Mouse (Mus musculus): ENCODE data around the gene Gar1. TPM values are rescaled to one million over a fixed set of nuclear protein-coding genes. Genes with fewer than 3 reads are reported as not detected.

The Gar1 gene
- polyA plus RNA-seq, 1 experiment from 2014 or later, result 44.5 TPM

GRCm38 (mm10) chr3:129845868-129846267 is 14.7 kb upstream of the Gar1 start:
- Histone ChIP-seq H3K4me2 (ENCODE audit: low read depth, low read length) (no peak overlapping the region), H3K27ac (replicated peaks; ENCODE audit: low read depth, low read length) (no peak overlapping the region), H3K9me3 (replicated peaks; ENCODE audit: control insufficient read depth, low read length) (no peaks in the 10 kb centered on the region), H3K9ac (replicated peaks; ENCODE audit: low read length) (no peak overlapping the region), H3K4me1 (ENCODE audit: control insufficient read depth, insufficient read depth, low read length) (no peaks in the 10 kb centered on the region), H3K36me3 (replicated peaks; ENCODE audit: control insufficient read depth, insufficient read depth, low read depth, low read length) (no peaks in the 10 kb centered on the region), H3K27me3 (ENCODE audit: control insufficient read depth, insufficient read depth, low read length) (no peaks in the 10 kb centered on the region), H3K4me3 (ENCODE audit: low read depth, low read length) (no peak overlapping the region)
- ATAC-seq (replicated peaks; ENCODE audit: insufficient number of reproducible peaks, low FRiP score, low TSS enrichment, low read depth) (no peak), DNase-seq (ENCODE audit: low spot score) (no peak)
- 83% methylated on average over 2 of the region's 2 CpGs for WGBS

- Histone ChIP-seq H3K27ac (replicated peaks; ENCODE audit: low read depth, low read length) (no peak overlapping the region), H3K4me3 (ENCODE audit: low read depth, low read length) (no peak overlapping the region), H3K9me3 (replicated peaks; ENCODE audit: control insufficient read depth, low read length) (no peaks in the 10 kb centered on the region), H3K9ac (replicated peaks; ENCODE audit: low read length) (no peak overlapping the region), H3K4me2 (ENCODE audit: low read depth, low read length) (no peak overlapping the region), H3K36me3 (replicated peaks; ENCODE audit: control insufficient read depth, insufficient read depth, low read depth, low read length) (no peaks in the 10 kb centered on the region), H3K27me3 (ENCODE audit: control insufficient read depth, insufficient read depth, low read length) (no peaks in the 10 kb centered on the region), H3K4me1 (ENCODE audit: control insufficient read depth, insufficient read depth, low read length) (no peaks in the 10 kb centered on the region)
- WGBS, result 49% methylated on average over 7 of the region's 7 CpGs
- ATAC-seq (replicated peaks; ENCODE audit: insufficient number of reproducible peaks, low FRiP score, low TSS enrichment, low read depth) (no peak), DNase-seq (ENCODE audit: low spot score) (no peak)
Observed at GRCm38 (mm10) chr3:129838017-129838416, 6.8 kb upstream of the Gar1 start.

DNA sequence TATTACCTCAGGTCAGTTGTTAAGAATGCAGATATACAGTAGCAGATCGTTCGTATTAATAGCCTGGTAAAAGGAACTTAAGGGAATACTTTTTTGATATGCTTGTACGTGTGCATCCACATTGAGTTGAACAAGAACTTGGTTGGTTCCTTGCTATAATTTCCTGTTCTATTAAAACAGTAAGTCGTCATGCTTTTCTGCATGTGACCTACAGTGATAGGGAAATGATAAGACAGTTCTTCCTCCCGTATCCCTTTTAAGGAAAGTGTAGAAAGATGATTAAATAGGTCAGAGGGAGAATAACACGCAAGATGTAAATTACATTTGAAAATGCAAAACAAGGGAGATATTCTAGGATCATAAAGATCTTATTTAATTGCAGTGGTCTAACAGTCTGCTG is 5.8 kb upstream of the Gar1 start:
- no peak for ATAC-seq (replicated peaks; ENCODE audit: insufficient number of reproducible peaks, low FRiP score, low TSS enrichment, low read depth)
- H3K27me3 ChIP-seq (ENCODE audit: control insufficient read depth, insufficient read depth, low read length), result no peaks in the 10 kb centered on the region
- H3K4me1 ChIP-seq (ENCODE audit: control insufficient read depth, insufficient read depth, low read length), result no peaks in the 10 kb centered on the region
- no peak overlapping the region for H3K9ac ChIP-seq (replicated peaks; ENCODE audit: low read length)
- 88% methylated on average over 6 of the region's 6 CpGs for WGBS
- no peaks in the 10 kb centered on the region for H3K9me3 ChIP-seq (replicated peaks; ENCODE audit: control insufficient read depth, low read length)
- no peak overlapping the region for H3K4me2 ChIP-seq (ENCODE audit: low read depth, low read length)
- no peak overlapping the region for H3K27ac ChIP-seq (replicated peaks; ENCODE audit: low read depth, low read length)
- no peaks in the 10 kb centered on the region for H3K36me3 ChIP-seq (replicated peaks; ENCODE audit: control insufficient read depth, insufficient read depth, low read depth, low read length)
- DNase-seq (ENCODE audit: low spot score), result no peak
- H3K4me3 ChIP-seq (ENCODE audit: low read depth, low read length), result no peak overlapping the region

DNA sequence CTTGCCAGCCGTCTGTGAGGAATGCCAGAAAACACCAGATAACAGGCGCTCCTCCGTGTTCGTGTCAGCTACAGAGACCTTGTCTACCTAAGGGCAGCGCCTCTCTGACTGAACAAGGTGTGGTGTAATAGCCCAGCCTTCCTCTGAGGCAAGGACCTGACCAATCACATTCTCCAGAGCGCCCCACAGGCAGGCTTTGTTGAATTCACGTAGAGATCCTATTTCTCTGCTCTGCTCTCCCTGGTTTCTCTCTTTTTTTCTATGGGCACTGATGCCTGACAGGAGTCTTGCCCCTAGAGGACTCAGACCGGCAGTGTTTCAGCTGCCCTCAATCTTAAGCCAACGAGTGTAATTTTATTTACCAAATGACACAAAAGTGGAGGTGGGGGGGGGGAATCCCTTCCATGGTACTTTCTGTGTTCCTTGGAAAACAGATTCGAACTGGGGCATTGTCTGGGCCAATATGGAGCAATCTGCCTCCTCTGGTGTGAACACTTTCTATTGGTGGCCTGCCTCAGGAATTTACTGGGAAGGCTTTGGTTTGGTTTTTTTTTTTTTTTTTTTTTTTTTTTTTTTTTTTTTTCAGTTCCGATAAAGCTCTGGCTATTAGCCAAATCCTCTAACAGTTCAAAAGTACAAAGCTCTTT is 5.0 kb upstream of the Gar1 start:
- Histone ChIP-seq H3K4me2 (ENCODE audit: low read depth, low read length) (no peak overlapping the region), H3K27ac (replicated peaks; ENCODE audit: low read depth, low read length) (no peak overlapping the region), H3K9ac (replicated peaks; ENCODE audit: low read length) (no peak overlapping the region), H3K4me3 (ENCODE audit: low read depth, low read length) (no peak overlapping the region), H3K27me3 (ENCODE audit: control insufficient read depth, insufficient read depth, low read length) (no peaks in the 10 kb centered on the region), H3K9me3 (replicated peaks; ENCODE audit: control insufficient read depth, low read length) (no peaks in the 10 kb centered on the region), H3K36me3 (replicated peaks; ENCODE audit: control insufficient read depth, insufficient read depth, low read depth, low read length) (no peaks in the 10 kb centered on the region), H3K4me1 (ENCODE audit: control insufficient read depth, insufficient read depth, low read length) (no peaks in the 10 kb centered on the region)
- DNase-seq (ENCODE audit: low spot score), result peak; percentile 61
- WGBS, result 17% methylated on average over 11 of the region's 11 CpGs
- ATAC-seq (replicated peaks; ENCODE audit: insufficient number of reproducible peaks, low FRiP score, low TSS enrichment, low read depth), result no peak

DNA sequence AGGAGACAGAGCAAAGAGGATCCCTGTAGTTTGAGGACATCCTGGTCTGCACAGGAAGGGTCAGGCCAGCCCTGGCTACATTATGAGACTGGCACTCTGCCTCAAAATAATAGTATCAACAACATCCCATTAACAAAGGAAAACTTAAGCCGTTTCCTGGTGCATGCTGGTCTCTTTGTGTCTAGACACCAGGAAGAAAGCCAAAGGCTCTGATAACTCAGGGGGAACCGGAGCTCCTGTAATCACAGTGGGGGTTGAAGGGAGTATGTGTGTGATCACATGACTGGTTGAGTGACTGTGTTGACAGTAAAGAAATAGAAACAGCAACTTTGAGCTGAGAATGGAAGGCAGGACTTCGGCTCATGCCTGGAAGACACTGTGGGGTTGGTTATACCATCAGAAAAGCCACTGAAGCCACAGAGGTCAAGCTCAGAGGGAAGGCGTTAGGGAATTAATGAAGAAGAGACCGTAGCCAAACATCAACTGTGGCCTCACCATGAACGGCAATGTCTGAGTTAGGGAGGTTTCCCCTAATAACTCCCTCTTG is 4.3 kb upstream of the Gar1 start, which contains the start of gene Cfi:
TSS of gene Cfi (plus strand) at position 497 of the 547 bp plus-strand sequence.
- Histone ChIP-seq H3K4me2 (ENCODE audit: low read depth, low read length) (no peak within 1 kb of the TSS), H3K4me3 (ENCODE audit: low read depth, low read length) (no peak within 1 kb of the TSS), H3K27me3 (ENCODE audit: control insufficient read depth, insufficient read depth, low read length) (no peaks in the 10 kb centered on the region), H3K36me3 (replicated peaks; ENCODE audit: control insufficient read depth, insufficient read depth, low read depth, low read length) (no peaks in the 10 kb centered on the region), H3K4me1 (ENCODE audit: control insufficient read depth, insufficient read depth, low read length) (no peaks in the 10 kb centered on the region), H3K9me3 (replicated peaks; ENCODE audit: control insufficient read depth, low read length) (no peaks in the 10 kb centered on the region), H3K27ac (replicated peaks; ENCODE audit: low read depth, low read length) (no peak within 1 kb of the TSS), H3K9ac (replicated peaks; ENCODE audit: low read length) (no peak within 1 kb of the TSS)
- no peak for ATAC-seq (replicated peaks; ENCODE audit: insufficient number of reproducible peaks, low FRiP score, low TSS enrichment, low read depth)
- DNase-seq (ENCODE audit: low spot score), result no peak
- 68% methylated on average over 6 of the region's 6 CpGs for WGBS

DNA sequence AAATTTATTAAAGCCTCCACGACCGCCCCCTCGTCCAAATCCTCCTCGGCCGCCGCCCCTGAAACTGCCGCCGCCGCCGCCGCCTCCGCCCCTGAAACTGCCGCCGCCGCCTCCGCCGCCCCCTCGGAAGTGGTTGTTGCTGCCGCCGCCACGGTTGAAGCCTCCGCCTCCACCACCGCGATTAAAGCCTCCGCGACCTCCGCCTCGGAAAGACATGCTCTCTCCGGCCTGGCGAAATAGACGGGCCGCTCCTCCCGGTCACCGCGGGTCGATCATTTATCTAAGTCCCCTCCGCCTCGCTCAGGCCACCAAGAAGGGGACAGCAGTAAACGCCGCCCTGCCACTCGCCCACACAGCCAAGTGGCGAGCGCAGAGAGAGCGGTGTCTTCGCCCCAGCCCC is 570 bp downstream of the Gar1 start:
- under 1% methylated on average over 41 of the region's 45 CpGs for WGBS
- H3K9me3 ChIP-seq (replicated peaks; ENCODE audit: control insufficient read depth, low read length), result no peaks in the 10 kb centered on the region
- no peaks in the 10 kb centered on the region for H3K27me3 ChIP-seq (ENCODE audit: control insufficient read depth, insufficient read depth, low read length)
- peak overlapping the region; percentile 79 for H3K27ac ChIP-seq (replicated peaks; ENCODE audit: low read depth, low read length)
- H3K4me3 ChIP-seq (ENCODE audit: low read depth, low read length), result peak overlapping the region; percentile 93
- peak overlapping the region; percentile 52 for H3K4me2 ChIP-seq (ENCODE audit: low read depth, low read length)
- H3K4me1 ChIP-seq (ENCODE audit: control insufficient read depth, insufficient read depth, low read length), result 0 out of 2 replicates have a peak, but pooled peaks cover 4% of the 10 kb centered on the region
- peak overlapping the region; percentile 88 for H3K9ac ChIP-seq (replicated peaks; ENCODE audit: low read length)
- peak; percentile 11 for DNase-seq (ENCODE audit: low spot score)
- ATAC-seq (replicated peaks; ENCODE audit: insufficient number of reproducible peaks, low FRiP score, low TSS enrichment, low read depth), result no peak
- H3K36me3 ChIP-seq (replicated peaks; ENCODE audit: control insufficient read depth, insufficient read depth, low read depth, low read length), result no peaks in the 10 kb centered on the region; the same call in 1 of the 2 replicates

- WGBS, result 95% methylated on average over 5 of the region's 5 CpGs
- Histone ChIP-seq H3K27me3 (ENCODE audit: control insufficient read depth, insufficient read depth, low read length) (no peaks in the 10 kb centered on the region), H3K4me2 (ENCODE audit: low read depth, low read length) (no peak overlapping the region), H3K9me3 (replicated peaks; ENCODE audit: control insufficient read depth, low read length) (no peaks in the 10 kb centered on the region), H3K4me3 (ENCODE audit: low read depth, low read length) (no peak overlapping the region), H3K27ac (replicated peaks; ENCODE audit: low read depth, low read length) (no peak overlapping the region), H3K36me3 (replicated peaks; ENCODE audit: control insufficient read depth, insufficient read depth, low read depth, low read length) (peaks cover 2% of the 10 kb centered on the region; the same call in 1 of the 2 replicates), H3K9ac (replicated peaks; ENCODE audit: low read length) (no peak overlapping the region), H3K4me1 (ENCODE audit: control insufficient read depth, insufficient read depth, low read length) (0 out of 2 replicates have a peak, but pooled peaks cover 4% of the 10 kb centered on the region)
- DNase-seq (ENCODE audit: low spot score) (no peak), ATAC-seq (replicated peaks; ENCODE audit: insufficient number of reproducible peaks, low FRiP score, low TSS enrichment, low read depth) (no peak)
Observed at GRCm38 (mm10) chr3:129827691-129828090, 3.5 kb downstream of the Gar1 start.

DNA sequence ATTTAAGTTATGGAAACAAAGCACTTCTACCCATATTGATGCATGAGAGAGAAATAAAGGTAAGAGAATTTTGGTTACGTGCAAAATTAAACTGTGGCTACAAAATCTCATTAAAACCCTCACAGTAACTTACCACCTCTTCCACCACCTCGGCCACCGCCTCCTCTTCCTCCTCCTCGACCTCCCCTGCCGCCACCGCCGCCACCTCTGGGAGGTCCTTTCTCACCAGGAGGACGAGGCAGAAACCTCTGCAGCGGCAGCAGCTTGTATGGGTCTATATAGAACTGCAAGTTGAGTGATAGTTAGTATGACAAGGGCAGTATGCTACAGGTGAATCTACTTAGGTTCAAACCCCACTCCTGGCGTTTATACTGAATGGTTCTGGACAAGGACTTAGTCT is 4.5 kb downstream of the Gar1 start:
- Histone ChIP-seq H3K9ac (replicated peaks; ENCODE audit: low read length) (no peak overlapping the region), H3K27ac (replicated peaks; ENCODE audit: low read depth, low read length) (no peak overlapping the region), H3K4me1 (ENCODE audit: control insufficient read depth, insufficient read depth, low read length) (0 out of 2 replicates have a peak, but pooled peaks cover 4% of the 10 kb centered on the region), H3K4me3 (ENCODE audit: low read depth, low read length) (no peak overlapping the region), H3K36me3 (replicated peaks; ENCODE audit: control insufficient read depth, insufficient read depth, low read depth, low read length) (peaks cover 2% of the 10 kb centered on the region; the same call in 1 of the 2 replicates), H3K27me3 (ENCODE audit: control insufficient read depth, insufficient read depth, low read length) (no peaks in the 10 kb centered on the region), H3K4me2 (ENCODE audit: low read depth, low read length) (no peak overlapping the region), H3K9me3 (replicated peaks; ENCODE audit: control insufficient read depth, low read length) (no peaks in the 10 kb centered on the region)
- DNase-seq (ENCODE audit: low spot score) (no peak), ATAC-seq (replicated peaks; ENCODE audit: insufficient number of reproducible peaks, low FRiP score, low TSS enrichment, low read depth) (no peak)
- WGBS, result 93% methylated on average over 10 of the region's 10 CpGs

Measured in embryonic facial prominence, embryonic 11.5 days (tissue).